Mouse (Mus musculus): Measurements from ENCODE around the gene Ppia.

DNA sequence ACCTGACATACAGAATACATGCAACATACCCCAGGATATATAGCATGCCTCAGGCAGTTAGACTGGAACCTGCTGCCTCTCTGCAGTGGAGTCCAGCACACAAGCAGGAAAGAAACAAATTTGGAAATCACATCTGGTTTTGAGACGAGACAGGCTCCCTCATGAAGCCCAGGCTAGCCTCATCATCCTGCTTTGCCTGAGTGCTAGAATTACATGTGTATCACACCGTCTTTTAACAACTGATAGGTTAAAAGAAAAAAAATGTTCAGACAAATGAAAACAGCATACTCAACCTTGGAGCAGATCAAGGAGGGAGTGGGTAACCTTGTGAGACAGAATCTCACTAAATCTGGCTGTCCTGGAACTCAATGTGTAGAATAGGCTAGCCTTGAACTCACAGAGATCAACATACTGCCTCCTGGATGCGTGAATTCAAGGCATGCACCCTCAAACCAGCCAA, 8.1 kb upstream of the Ppia start:
- TF ChIP-seq CTCF (IDR thresholded peaks at IDR 0.05; ENCODE audit: insufficient read depth, low read depth, low read length) (no peak), POLR2A (IDR thresholded peaks at IDR 0.05; ENCODE audit: insufficient read depth, low read depth, low read length) (no peak)

Data from olfactory bulb, adult 2 months (tissue).